Mouse (Mus musculus): ENCODE measurements around the gene Vmn2r32.
"Not testable (repeated sequence)": the region's sequence is repeated elsewhere in the genome, so short reads cannot be mapped to it uniquely, and the experiment has no call there.

Vmn2r32 gene

GRCm38 (mm10) chr7:7479918-7480317 lies at the start of gene Vmn2r32:
Gene Vmn2r32, minus strand, starts transcription at chr7:7480018.
- not testable (repeated sequence) for DNase-seq (ENCODE audit: low read depth)
